Mouse (Mus musculus) Muller cell, postnatal 12 days (primary cell): ENCODE data around the gene Mrps36.
"Not testable (repeated sequence)": the region's sequence is repeated elsewhere in the genome, so short reads cannot be mapped to it uniquely, and the experiment has no call there.

Experiments used
- DNase-seq: peaks from one replicate; pipeline ENCODE4 v3.0.0-alpha.2; 2015; ENCODE audit errors: inconsistent ontology term

The Mrps36 gene

DNA sequence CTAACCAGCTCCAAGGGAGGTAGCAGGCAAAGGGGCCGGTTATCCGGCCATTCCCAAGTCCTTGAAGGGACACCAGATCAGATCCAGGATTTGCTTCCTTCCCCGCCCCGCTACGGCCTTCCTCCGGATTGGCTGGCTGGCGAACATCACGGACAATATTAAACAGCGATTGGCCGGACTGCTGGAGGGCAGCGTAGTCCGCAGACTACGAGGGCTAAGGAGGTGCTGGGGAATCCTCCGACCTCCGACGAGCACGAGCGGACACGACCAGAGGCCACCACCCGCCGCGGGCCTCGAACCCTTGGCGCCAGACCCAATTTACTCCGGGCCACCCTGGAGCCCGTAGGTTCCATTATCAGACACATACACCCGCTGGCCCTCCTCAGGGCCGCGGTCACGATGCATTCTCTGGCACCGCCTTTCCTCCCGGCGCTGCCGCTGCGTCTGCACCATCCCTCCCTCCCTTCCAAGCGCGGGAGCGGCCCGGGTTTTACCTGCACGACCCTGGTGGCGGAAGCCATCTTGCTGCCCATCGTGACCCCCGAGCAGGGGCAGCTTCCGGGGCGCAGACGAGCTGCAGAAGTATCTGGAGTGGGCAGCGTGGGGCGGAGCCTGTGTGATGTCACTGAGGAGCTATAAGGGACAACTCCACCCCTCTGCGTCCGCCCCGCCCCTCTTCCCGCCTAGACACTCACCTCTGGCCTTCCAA lies at the start of gene Mrps36:
Gene Mrps36 (minus strand): TSS at position 624 of the 709 bp plus-strand sequence.
- DNase-seq = peak; percentile 96

DNA sequence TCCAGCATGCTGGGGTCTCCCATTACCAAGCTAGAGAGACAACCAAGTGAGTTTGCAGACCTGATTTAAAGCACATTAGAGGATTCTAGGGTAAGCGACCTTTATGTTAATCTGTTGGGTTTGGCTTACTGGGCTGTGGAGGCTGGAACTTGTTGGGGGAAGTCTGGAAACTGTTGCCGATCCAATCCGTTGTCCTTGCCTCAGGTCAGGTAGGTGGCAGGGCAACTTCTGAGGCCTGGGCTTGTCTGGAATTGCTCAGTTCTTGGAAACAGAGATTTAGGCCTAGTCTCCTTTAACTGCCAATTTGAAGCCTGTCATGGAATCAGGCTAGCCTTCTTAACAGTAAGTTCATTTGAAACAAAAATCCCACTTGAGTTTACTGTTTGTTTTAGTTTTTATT lies 44.6 kb upstream of the Mrps36 start:
- DNase-seq = no peak

DNA sequence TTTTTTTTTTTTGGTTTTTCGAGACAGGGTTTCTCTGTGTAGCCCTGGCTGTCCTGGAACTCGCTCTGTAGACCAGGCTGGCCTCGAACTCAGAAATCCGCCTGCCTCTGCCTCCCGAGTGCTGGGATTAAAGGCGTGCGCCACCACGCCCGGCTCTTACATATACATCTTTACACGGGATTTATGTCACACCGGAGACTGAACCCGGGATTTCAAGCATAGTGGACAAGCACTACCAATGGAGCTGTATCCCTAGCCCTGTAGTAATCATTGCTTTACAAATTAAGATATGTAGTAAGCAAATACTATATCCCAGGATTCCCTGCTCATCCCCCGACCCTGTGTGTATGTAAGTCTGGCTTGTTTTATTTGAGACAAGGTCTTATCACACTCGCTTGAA lies 43.6 kb upstream of the Mrps36 start:
- not testable (repeated sequence) for DNase-seq

DNA sequence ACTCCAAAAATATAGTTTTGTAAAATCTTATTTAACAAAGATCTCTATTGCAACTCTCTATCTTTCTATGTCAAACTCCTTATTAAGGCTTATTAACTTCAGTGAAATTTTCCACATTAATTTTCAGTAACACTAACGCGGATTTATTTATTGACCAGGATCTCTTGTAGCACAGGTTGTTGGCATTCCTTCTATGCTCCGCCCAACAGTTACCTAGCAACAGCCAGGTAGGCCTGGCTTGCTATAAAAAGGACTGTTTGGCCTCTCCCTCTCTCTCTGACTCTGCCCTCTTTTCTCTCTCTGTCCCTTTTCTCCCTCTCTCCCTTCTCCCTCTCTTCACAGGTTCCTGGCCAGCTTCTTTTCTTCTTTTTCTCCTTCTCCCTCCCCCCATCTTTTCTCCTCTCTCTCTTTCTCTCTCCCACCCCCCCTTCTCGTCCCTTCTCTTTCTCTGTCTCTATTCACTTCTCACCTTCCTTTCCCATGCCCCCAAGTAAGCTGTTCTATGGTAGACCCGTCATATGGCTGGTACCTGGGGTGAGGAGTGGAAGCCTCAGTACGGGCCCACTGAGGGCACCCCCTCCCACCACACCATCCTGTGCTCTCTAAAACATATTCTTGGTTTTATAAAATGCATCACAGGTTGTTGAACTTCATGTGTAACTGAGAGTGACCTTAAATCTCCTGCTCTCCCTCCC lies 43.0 kb upstream of the Mrps36 start:
- no peak for DNase-seq

DNA sequence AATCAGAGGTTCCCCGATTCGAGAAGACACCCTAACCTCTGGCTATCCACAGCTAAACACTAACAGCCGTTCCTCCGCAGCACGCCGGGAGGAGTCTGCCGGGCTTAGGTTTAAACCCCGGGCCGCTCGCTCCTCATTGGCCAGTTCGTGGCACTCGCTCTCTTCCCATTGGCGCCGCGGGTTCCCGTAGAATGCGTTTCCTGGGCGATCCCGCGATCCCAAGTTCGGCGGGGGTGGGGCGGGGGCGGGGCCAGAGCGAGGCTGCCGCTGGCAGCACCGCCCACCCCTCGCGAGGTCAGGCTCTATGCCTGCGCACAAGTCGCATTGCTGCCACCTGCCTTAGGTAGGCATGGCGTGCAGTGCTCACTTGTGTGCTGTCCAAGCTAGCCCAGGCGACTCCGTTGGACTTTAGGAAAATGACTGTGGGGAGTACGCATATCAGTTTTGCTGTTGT lies 42.0 kb upstream of the Mrps36 start, which contains the start of gene Ccnb1:
Gene Ccnb1 (minus strand): TSS at position 157 of the 454 bp plus-strand sequence.
- DNase-seq = peak; percentile 96

DNA sequence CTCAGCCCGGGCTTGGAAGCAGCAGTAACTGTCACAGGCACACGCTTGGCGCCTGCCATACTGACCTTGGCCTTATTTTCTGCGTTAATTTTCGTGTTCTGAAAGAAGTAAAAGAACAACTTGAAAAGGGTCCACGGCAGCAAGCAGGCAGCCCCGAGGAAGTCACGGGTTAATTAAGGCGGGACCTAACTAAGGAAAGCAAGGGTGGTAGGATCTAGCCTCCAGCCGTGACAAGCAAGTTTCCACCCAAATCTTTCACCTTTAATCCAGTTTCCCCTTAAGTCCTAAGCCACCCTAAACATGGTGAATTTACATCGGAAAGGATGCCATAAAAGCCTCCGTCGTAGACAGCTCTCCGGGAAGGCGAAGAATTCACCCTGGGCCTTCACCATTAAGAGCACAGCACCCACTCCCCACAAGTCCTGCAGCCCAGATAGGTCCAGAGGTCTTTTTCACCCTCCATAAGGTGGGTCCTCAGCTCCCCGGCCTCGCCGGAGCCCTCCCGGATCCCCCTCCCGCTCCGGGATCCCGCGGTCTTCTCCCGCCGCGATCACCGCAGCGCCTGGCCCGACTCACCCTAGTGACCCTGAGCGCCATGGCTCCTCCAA lies 41.5 kb upstream of the Mrps36 start:
- peak; percentile 24 for DNase-seq

DNA sequence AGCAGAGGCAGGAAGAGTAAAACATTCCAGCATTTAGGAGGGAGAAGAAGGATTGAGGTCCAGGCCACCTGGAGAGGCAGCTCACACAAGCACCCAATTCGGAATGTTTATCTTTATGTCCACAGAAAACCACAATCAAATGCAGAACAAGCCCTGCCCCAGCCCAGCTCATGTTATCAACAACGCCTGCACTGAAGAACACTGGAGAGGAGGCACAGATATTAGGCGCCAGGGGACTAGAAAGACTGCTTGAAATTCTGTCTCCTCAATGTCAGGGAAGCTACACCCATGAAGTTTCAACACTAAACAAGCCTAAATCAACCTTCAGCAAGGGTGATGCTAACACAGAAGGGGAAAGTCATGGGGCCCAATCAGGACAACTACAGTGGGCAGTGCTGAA lies 33.0 kb upstream of the Mrps36 start:
- DNase-seq = no peak

DNA sequence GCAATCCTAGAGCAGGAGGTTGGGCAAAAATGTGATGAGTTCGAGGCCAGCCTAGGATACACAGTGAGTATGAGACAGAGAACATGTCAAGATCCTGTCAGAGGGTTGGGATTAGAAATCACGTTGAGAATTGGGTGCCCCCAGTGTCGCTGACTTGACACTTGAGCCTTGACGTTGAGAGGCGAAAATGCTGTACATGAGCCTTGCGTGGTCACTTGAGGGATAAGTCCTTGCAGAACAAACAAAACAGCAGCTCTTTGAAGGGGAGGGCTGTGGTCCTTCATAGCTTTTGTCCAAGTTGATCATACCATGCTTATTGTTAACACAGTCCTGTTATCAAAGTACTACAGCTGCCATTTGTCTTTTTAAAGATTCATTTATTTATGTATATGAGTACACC lies 32.3 kb upstream of the Mrps36 start:
- DNase-seq = no peak

DNA sequence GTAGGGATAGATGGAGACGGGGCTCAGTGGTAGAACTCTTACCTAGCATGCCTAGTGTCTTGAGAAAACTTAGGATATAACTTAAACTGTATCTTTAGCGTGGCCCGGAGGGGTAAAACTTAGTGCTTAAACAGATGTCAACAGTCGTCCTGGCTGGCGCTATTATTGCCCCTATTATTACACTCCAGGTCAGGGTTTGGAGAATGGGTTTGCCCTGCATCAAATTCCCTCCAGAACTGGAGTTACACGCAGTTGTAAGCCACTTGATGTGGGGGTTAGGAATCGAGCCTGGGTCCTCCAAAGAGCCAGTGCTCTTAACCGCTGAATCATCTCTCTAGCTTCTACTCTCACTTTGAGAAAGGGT lies 31.6 kb upstream of the Mrps36 start:
- DNase-seq = no peak

DNA sequence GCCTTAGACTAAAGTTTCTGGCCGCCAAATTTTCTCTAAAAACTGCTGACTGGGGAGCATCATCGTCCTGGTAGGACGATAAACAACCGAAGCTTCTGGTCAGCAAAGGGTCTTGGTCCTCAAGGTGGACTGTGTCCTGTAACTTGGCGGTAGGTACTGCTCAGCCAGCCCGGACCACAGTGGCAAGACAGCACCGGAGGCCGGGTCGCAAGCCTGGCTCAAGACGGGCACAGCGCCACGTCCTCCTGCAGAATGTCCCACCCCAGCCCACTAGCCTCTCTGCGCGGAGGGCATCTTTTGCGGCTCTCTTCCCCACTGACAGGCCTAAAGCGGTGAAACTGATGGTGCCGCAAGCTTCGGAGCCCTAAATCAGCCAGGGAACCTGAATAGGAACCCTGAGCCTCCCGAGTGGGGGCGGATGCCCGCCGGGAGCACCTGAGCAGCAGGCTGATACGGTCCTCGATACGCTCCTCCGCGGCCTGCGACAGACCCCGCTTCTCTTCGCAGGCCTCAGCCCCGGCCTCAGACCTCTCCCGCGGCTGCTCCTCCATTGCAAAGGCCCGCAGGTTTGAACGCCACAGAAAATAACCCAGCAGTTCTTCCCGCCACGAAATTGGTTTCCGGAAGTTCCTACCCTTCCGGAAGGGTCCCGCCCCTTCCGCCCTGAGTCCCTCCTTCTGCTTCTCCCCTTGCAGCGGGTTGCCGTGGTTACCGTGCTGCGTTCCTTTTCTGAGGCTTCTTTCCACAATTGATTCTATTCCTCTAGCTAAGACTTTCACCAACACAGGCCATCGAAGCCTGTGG lies 31.0 kb upstream of the Mrps36 start, which contains the start of gene Cenph:
Gene Cenph (minus strand): TSS at position 648 of the 804 bp plus-strand sequence.
- DNase-seq = peak; percentile 91

DNA sequence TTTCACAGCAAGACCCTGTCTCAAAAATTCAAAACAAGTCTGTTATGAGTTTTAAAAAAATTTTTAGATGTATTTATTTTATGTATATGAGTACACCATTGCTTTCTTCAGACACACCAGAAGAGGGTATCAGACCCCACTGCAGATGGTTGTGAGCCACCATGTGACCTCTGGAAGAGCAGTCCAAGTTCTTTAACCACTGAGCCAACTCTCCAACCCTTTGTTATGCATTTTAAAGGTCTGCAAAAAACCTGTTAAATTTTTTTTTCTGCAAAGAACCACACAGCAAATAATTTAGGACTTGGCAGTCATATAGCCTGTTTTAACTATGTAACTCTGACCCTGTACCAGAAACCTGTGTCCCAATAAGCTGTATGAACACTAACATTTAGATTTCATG lies 30.2 kb upstream of the Mrps36 start:
- DNase-seq = no peak

DNA sequence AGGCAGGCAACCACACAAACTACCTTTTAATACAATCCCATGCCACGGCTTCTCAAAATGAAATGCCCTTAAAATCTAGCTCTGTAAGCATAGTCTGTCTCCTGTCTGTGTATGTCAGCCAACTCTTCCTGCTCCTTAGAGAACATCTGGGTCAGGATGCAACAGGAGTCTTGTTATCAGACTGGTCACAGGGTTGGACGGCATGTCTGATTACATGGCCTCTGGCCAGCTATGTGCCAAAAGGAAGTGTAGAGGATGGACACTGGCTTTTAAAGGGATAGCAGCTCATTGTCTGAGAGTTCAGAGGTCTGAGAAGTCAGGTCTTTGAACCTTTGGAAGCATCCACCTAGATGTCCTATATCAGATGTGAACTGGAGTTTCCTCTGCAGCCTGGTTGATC lies 10.9 kb upstream of the Mrps36 start:
- no peak for DNase-seq

DNA sequence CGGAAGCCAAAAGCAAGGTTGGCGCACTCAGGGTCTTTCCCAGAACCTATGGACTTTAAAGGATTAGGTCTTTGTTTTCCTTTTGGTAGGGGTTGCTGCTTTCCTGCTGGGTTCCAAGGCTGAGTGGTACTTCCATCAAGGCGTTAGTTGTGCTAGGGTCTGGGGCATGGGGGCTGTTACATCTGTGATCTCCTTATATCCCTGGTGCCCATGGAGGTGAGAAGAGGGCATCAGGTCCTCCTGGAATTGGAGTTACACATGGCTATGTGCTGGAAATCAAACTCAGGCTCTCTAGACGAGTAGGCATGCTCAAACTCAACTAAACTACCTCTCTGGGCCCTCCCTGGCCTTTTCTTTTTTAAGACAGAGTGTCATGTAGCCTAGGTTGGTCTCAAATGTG lies 9.7 kb upstream of the Mrps36 start:
- DNase-seq = no peak

DNA sequence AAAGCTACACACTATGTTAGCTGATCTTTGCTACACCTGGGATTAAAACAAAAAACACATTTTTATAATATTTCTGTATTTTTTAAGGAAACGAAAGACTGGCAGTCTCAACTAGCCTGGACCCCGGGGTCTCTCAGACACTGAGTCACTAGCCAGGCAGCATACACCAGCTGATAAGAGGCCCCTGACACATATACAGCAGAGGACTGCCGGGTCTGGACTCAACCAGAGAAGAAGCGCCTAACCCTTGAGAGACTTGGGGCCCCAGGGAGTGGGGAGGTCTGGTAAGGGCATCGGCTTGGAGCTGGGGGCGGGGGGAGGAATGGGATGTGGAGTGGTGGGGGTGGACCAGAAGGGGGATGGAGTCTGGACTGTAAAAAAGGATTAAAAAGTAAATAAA lies 8.6 kb upstream of the Mrps36 start:
- DNase-seq = no peak

DNA sequence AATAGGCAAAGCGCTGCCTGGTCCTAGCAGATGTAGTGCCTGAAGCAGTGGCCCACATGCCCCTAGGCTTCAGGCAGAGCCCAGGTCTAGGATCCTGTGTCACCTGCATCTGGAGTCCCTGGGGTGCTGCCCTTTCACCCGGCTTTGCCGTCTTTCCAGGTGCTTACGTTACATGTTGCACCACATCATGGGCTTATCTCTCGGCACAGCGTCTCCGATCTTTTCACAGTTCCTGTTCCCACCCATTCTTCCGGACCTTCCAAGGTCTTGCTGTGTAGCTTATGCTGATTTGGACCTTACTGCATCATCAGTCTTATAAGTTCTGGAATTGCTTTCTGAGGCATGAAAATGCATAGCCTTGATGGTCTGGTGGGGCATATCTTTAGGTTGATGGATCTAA lies 8.1 kb upstream of the Mrps36 start:
- DNase-seq = no peak

DNA sequence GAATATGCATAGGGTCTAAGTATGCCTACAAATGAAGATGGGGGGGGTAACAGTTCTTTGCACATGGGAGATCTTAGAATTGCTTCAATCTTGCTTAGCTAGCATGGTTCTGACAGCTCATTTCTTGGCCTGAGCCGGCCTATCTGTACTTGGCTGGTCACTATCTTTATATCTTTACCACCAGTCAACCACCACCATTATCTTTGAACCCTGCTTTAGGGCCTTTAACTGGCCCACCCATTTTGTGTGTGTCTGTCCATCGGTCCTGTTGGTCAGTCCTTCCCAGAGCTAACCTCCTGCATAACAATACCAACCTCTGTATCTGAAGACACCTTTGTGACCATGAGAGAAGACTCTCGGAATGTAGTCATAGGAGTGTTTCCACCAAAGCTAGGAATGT lies 6.9 kb upstream of the Mrps36 start:
- no peak for DNase-seq

DNA sequence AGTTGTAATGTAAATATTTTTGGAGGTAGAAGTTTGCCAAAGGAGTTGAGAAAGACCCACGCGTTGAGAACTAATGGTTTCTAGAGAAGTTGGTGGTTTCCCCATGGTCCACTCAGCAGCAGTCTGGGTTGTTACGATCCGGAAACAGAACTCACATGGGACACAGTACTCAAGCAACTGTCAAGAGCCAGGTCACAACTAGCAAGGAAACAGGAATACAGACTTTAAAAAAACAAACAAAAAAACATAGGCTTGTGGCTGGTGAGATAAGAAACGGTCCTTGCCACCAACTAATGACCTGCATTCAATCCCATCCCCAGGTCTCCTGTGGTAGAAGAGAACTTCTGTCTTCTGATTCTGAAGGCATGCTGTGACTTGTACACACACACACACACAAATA lies 6.3 kb upstream of the Mrps36 start:
- DNase-seq = no peak

DNA sequence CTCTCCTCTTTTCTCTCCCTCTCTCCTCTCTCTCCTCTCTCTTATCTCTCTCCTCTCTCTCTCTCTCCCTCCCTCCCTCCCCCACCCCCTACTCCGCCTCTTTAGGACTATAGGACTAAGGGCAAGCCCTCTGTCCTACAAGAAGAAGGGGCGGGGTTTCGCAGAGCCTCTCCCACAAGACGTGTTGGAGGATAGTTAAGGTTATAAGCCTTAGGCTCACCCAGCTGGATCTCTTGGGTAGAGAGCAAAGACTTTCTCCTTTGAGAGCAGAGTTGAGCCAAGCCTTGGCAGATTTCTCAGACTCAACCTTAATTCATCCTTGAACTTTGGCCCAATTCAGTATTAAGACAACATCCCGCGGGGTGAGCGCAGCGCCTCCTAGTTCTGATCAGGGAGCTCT lies 4.2 kb upstream of the Mrps36 start:
- no peak for DNase-seq

DNA sequence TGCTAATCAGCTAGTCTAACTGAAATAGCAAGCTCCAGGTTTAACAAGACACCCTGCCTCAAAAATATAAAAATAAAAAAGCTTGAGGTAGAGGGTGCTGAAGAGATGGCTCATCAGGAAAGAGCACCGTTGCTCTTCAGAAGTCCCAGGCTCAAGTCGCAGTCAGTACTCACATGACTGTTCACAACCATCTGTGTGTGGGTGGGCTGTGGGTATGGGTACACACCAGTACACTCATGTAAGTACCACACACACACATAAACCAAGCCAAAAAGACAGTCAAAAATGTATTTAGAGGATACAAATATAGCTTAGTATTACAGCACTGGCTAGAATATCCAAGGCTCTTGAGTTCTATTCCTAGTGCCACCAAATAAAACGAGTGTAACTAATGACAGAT lies 1.6 kb upstream of the Mrps36 start:
- DNase-seq = no peak

DNA sequence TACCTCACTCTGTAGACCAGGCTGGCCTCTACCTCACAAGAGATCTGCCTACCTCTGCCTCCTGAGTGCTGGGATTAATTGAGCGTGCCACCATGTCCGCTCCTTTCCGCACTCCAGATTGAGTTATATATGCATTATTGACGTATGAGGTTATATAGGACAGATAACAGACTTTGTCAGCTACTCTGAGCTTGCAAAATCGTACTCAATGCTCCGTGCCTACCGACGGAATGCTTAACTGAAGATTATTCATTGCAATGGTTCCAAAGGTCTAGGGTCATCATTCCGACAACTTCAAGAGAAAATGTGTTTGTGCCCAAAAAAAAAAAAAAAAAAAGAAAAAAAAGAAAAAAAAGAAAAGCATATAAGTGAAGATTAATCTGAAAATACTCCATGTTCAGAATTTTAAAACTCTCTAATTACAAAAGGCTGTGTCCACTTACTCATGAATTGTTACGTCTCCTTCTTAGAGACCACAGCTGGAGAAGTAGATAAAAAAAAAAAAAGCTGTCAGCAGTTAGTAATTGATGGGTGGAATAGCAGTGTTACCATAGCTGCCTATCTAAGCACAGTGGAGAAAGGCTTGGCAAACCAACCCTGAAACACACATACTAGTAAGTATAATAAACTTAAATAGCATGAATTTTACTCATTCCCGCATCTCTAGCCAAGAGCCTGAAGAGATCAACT lies 968 bp downstream of the Mrps36 start:
- no peak for DNase-seq

DNA sequence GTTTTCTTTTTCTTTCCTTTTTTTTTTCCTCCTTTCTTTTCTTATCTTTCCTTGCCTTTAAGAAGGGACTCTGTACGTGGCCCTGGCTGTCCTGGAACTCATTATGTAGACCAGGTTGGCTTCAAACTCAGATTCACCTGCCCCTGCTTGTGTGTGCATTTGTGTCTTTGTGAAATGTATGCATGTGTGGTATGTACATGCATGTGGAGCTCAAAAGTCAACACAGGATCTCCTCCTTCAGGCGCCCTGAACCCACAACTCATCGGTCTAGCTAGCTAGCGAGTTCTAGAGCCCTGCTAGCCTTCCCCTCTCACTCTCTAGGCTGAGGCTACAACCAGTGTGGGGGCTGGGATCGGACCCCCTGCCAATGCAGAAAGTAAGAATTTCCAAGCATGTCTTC lies 1.6 kb downstream of the Mrps36 start:
- DNase-seq = no peak

DNA sequence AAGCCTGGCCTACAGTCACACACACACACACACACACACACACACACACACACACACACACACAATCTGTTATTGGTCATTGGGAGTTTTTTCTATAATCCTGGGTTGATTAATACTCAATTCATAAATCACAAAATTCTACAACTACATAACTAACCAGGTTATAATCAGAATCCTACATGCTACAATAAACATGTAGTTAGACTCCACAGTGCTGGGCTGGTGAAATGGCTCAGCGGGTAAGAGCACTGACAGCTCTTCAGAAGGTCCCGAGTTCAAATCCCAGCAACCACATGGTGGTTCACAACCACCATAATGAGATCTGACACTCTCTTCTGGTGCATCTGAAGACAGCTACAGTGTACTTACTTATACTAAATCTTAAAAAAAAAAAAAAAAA lies 11.7 kb downstream of the Mrps36 start:
- no peak for DNase-seq
